Mouse (Mus musculus) midbrain, embryonic 13.5 days (tissue): ENCODE results near the gene Tpcn2. TPM values are rescaled to one million over a fixed set of nuclear protein-coding genes. Genes with fewer than 3 reads are reported as not detected.

Source experiments
- ATAC-seq: fragments of 200-750 bp; cut with Nextera tagmentation; 2 replicates; pipeline ENCODE4 v1.8.0; 2017; ENCODE audit warnings: mild to moderate bottlenecking, moderate TSS enrichment, moderate library complexity
- H3K27ac ChIP-seq: fragments of 300-500 bp; sonication (generic); 2 replicates; pipeline ENCODE4 v1.5.1; 2015; ENCODE audit warnings: inconsistent platforms, mild to moderate bottlenecking, moderate library complexity
- H3K27me3 ChIP-seq: fragments of 300-500 bp; sonication (generic); 2 replicates; pipeline ENCODE4 v1.6.1; 2015; ENCODE audit warnings: mild to moderate bottlenecking, inconsistent platforms
- H3K36me3 ChIP-seq: fragments of 300-500 bp; sonication (generic); 2 replicates; pipeline ENCODE4 v1.6.1; 2015; ENCODE audit warnings: mild to moderate bottlenecking, inconsistent platforms
- H3K4me1 ChIP-seq: fragments of 300-500 bp; sonication (generic); replicated peaks from 2 replicates; pipeline ENCODE4 v1.6.1; 2015; ENCODE audit warnings: inconsistent platforms
- H3K4me2 ChIP-seq: fragments of 300-500 bp; sonication (generic); replicated peaks from 2 replicates; pipeline ENCODE4 v1.6.1; 2015; ENCODE audit warnings: moderate library complexity, mild to moderate bottlenecking, inconsistent platforms
- H3K4me3 ChIP-seq: fragments of 300-500 bp; sonication (generic); replicated peaks from 2 replicates; pipeline ENCODE4 v1.5.1; 2015; ENCODE audit warnings: mild to moderate bottlenecking, inconsistent platforms
- H3K9ac ChIP-seq: fragments of 300-500 bp; sonication (generic); replicated peaks from 2 replicates; pipeline ENCODE4 v1.6.1; 2015; ENCODE audit warnings: mild to moderate bottlenecking, inconsistent platforms
- H3K9me3 ChIP-seq: fragments of 300-500 bp; sonication (generic); 2 replicates; pipeline ENCODE4 v1.6.1; 2016; ENCODE audit warnings: mild to moderate bottlenecking, inconsistent platforms
- WGBS: fragments of 180-500 bp; shearing (Covaris S2); methylation state at CpG from one replicate; pipeline ENCODE4 v1.1.7; 2015; 5-methylcytosine and 5-hydroxymethylcytosine counted together
- polyA plus RNA-seq: library from polyadenylated mRNA; unstranded; fragments of >200 nt; fragmentation: Nextera tagmentation; extraction: Ambion mirVana; gene quantifications from 2 replicates; pipeline ENCODE4 v1.2.1, GENCODE M21; 2015

Tpcn2 gene
- polyA plus RNA-seq, 1 experiment from 2014 or later: 4.2 TPM

GRCm38 (mm10) chr7:145169703-145170102 lies 114.1 kb downstream of the Tpcn2 start:
- Histone ChIP-seq H3K4me3 (no peak overlapping the region), H3K4me1 (peaks cover 16% of the 10 kb centered on the region), H3K27ac (no peak overlapping the region), H3K9me3 (no peaks in the 10 kb centered on the region), H3K4me2 (no peak overlapping the region), H3K9ac (no peak overlapping the region), H3K27me3 (no peaks in the 10 kb centered on the region), H3K36me3 (no peaks in the 10 kb centered on the region)
- no peak for ATAC-seq
- WGBS: 72% methylated on average over 3 of the region's 3 CpGs

- no peak overlapping the region for H3K4me2 ChIP-seq
- no peaks in the 10 kb centered on the region for H3K27me3 ChIP-seq
- 8% methylated on average over 13 of the region's 13 CpGs for WGBS
- peaks cover 24% of the 10 kb centered on the region for H3K4me1 ChIP-seq
- no peak overlapping the region; the same call in 1 of the 2 replicates for H3K27ac ChIP-seq
- H3K9me3 ChIP-seq: no peaks in the 10 kb centered on the region
- no peak overlapping the region for H3K4me3 ChIP-seq
- peak; percentile 71 for ATAC-seq
- H3K9ac ChIP-seq: no peak overlapping the region
- H3K36me3 ChIP-seq: no peaks in the 10 kb centered on the region
These were observed 124.2 kb downstream of the Tpcn2 start for GRCm38 (mm10) chr7:145159283-145160240.

GRCm38 (mm10) chr7:145155666-145156065 lies 128.1 kb downstream of the Tpcn2 start:
- ATAC-seq: no peak
- WGBS: 90% methylated on average over 4 of the region's 4 CpGs

GRCm38 (mm10) chr7:145154066-145154465 lies 129.7 kb downstream of the Tpcn2 start:
- ATAC-seq: no peak
- H3K4me1 ChIP-seq: peaks cover 9% of the 10 kb centered on the region
- 75% methylated on average over 1 of the region's 1 CpGs for WGBS

More at GRCm38 (mm10) chr7:145155666-145156065, 128.1 kb downstream of the Tpcn2 start:
- Histone ChIP-seq H3K4me3 (no peak overlapping the region), H3K27me3 (no peaks in the 10 kb centered on the region), H3K27ac (no peak overlapping the region), H3K9ac (no peak overlapping the region), H3K4me2 (no peak overlapping the region), H3K36me3 (no peaks in the 10 kb centered on the region), H3K4me1 (peaks cover 24% of the 10 kb centered on the region), H3K9me3 (no peaks in the 10 kb centered on the region)

GRCm38 (mm10) chr7:145151845-145152244 lies 132.0 kb downstream of the Tpcn2 start:
- no peaks in the 10 kb centered on the region for H3K36me3 ChIP-seq
- H3K4me1 ChIP-seq: no peaks in the 10 kb centered on the region
- peaks cover 3% of the 10 kb centered on the region; the same call in 1 of the 2 replicates for H3K9me3 ChIP-seq
- no peaks in the 10 kb centered on the region for H3K27me3 ChIP-seq
- H3K27ac ChIP-seq: no peak overlapping the region
- no peak overlapping the region for H3K4me2 ChIP-seq
- H3K4me3 ChIP-seq: no peak overlapping the region
- H3K9ac ChIP-seq: no peak overlapping the region
- ATAC-seq: no peak
- WGBS: 84% methylated on average over 3 of the region's 3 CpGs

More at GRCm38 (mm10) chr7:145154066-145154465, 129.7 kb downstream of the Tpcn2 start:
- H3K4me2 ChIP-seq: no peak overlapping the region
- no peaks in the 10 kb centered on the region for H3K36me3 ChIP-seq
- no peak overlapping the region for H3K27ac ChIP-seq
- H3K27me3 ChIP-seq: no peaks in the 10 kb centered on the region
- no peaks in the 10 kb centered on the region for H3K9me3 ChIP-seq
- H3K9ac ChIP-seq: no peak overlapping the region
- H3K4me3 ChIP-seq: no peak overlapping the region

GRCm38 (mm10) chr7:145148902-145149301 lies 134.9 kb downstream of the Tpcn2 start:
- WGBS: 84% methylated on average over 4 of the region's 4 CpGs
- Histone ChIP-seq H3K36me3 (no peaks in the 10 kb centered on the region), H3K4me3 (no peak overlapping the region), H3K27me3 (no peaks in the 10 kb centered on the region), H3K27ac (no peak overlapping the region), H3K4me1 (0 out of 2 replicates have a peak, but pooled peaks cover under 1% of the 10 kb centered on the region), H3K9me3 (peaks cover 3% of the 10 kb centered on the region; the same call in 1 of the 2 replicates), H3K9ac (no peak overlapping the region), H3K4me2 (no peak overlapping the region)
- no peak for ATAC-seq

GRCm38 (mm10) chr7:145147973-145148698 lies 135.7 kb downstream of the Tpcn2 start:
- Histone ChIP-seq H3K9ac (no peak overlapping the region), H3K4me2 (no peak overlapping the region), H3K4me3 (no peak overlapping the region), H3K27ac (no peak overlapping the region), H3K4me1 (0 out of 2 replicates have a peak, but pooled peaks cover 4% of the 10 kb centered on the region), H3K36me3 (no peaks in the 10 kb centered on the region), H3K9me3 (peaks cover 3% of the 10 kb centered on the region; the same call in 1 of the 2 replicates), H3K27me3 (no peaks in the 10 kb centered on the region)
- no peak for ATAC-seq
- WGBS: 87% methylated on average over 5 of the region's 5 CpGs

- no peaks in the 10 kb centered on the region for H3K36me3 ChIP-seq
- no peak overlapping the region for H3K4me3 ChIP-seq
- no peak overlapping the region for H3K4me2 ChIP-seq
- no peak overlapping the region for H3K9ac ChIP-seq
- no peaks in the 10 kb centered on the region for H3K27me3 ChIP-seq
- H3K4me1 ChIP-seq: 0 out of 2 replicates have a peak, but pooled peaks cover 4% of the 10 kb centered on the region
- ATAC-seq: no peak
- H3K9me3 ChIP-seq: peaks cover 3% of the 10 kb centered on the region; the same call in 1 of the 2 replicates
- no peak overlapping the region for H3K27ac ChIP-seq
These were observed 137.4 kb downstream of the Tpcn2 start for GRCm38 (mm10) chr7:145146252-145146930.

- WGBS: 81% methylated on average over 3 of the region's 3 CpGs
These were observed 140.2 kb downstream of the Tpcn2 start for GRCm38 (mm10) chr7:145143502-145144070.

GRCm38 (mm10) chr7:145140656-145141055 lies 143.2 kb downstream of the Tpcn2 start:
- no peak overlapping the region for H3K4me2 ChIP-seq
- no peak for ATAC-seq
- peaks cover 15% of the 10 kb centered on the region; the same call in 1 of the 2 replicates for H3K9me3 ChIP-seq
- H3K27ac ChIP-seq: no peak overlapping the region
- no peaks in the 10 kb centered on the region for H3K36me3 ChIP-seq
- H3K4me1 ChIP-seq: peaks cover 9% of the 10 kb centered on the region; the same call in 1 of the 2 replicates
- H3K9ac ChIP-seq: no peak overlapping the region
- H3K27me3 ChIP-seq: no peaks in the 10 kb centered on the region
- no peak overlapping the region for H3K4me3 ChIP-seq
- 65% methylated on average over 2 of the region's 2 CpGs for WGBS

More at GRCm38 (mm10) chr7:145143502-145144070, 140.2 kb downstream of the Tpcn2 start:
- H3K4me2 ChIP-seq: no peak overlapping the region
- no peaks in the 10 kb centered on the region for H3K36me3 ChIP-seq
- H3K27ac ChIP-seq: no peak overlapping the region
- H3K9me3 ChIP-seq: peaks cover 15% of the 10 kb centered on the region
- H3K4me3 ChIP-seq: no peak overlapping the region
- H3K27me3 ChIP-seq: no peaks in the 10 kb centered on the region
- H3K4me1 ChIP-seq: 0 out of 2 replicates have a peak, but pooled peaks cover 4% of the 10 kb centered on the region
- ATAC-seq: no peak
- H3K9ac ChIP-seq: no peak overlapping the region

- Histone ChIP-seq H3K27me3 (no peaks in the 10 kb centered on the region), H3K4me1 (peaks cover 9% of the 10 kb centered on the region; the same call in 1 of the 2 replicates), H3K4me3 (no peak overlapping the region), H3K27ac (no peak overlapping the region), H3K36me3 (no peaks in the 10 kb centered on the region), H3K4me2 (no peak overlapping the region), H3K9me3 (peaks cover 15% of the 10 kb centered on the region; the same call in 1 of the 2 replicates), H3K9ac (no peak overlapping the region)
- no peak for ATAC-seq
- 94% methylated on average over 3 of the region's 3 CpGs for WGBS
These were observed 144.2 kb downstream of the Tpcn2 start for GRCm38 (mm10) chr7:145139576-145139975.
